Mouse (Mus musculus): Measurements from ENCODE around the gene Cyp4f14.
A peak's percentile ranks its signal among the peaks of the same experiment; 100 is the strongest.
"Not testable (repeated sequence)": the region's sequence is repeated elsewhere in the genome, so short reads cannot be mapped to it uniquely, and the experiment has no call there.

Gene Cyp4f14

GRCm38 (mm10) chr17:32891239-32892180 is 25.6 kb downstream of the Cyp4f14 start, which contains the start of gene Zfp870:
TSS of gene Zfp870 (minus strand) at chr17:32891642.
- DNase-seq: peak; percentile 97

GRCm38 (mm10) chr17:32890852-32891238 is 26.3 kb downstream of the Cyp4f14 start:
- DNase-seq: no peak

- no peak for DNase-seq
Measured at GRCm38 (mm10) chr17:32889611-32890010, 27.5 kb downstream of the Cyp4f14 start.

- no peak for DNase-seq
Measured at GRCm38 (mm10) chr17:32880320-32881218, 36.6 kb downstream of the Cyp4f14 start.

GRCm38 (mm10) chr17:32878773-32879172 is 38.4 kb downstream of the Cyp4f14 start:
- no peak for DNase-seq

- no peak for DNase-seq
Measured at GRCm38 (mm10) chr17:32877471-32878171, 39.5 kb downstream of the Cyp4f14 start.

- DNase-seq: no peak
Measured at GRCm38 (mm10) chr17:32872696-32873095, 44.4 kb downstream of the Cyp4f14 start.

- no peak for DNase-seq
Measured at GRCm38 (mm10) chr17:32872091-32872490, 45.1 kb downstream of the Cyp4f14 start.

- DNase-seq: no peak
Measured at GRCm38 (mm10) chr17:32871483-32871882, 45.7 kb downstream of the Cyp4f14 start.

GRCm38 (mm10) chr17:32867266-32867665 is 49.9 kb downstream of the Cyp4f14 start:
- DNase-seq: not testable (repeated sequence)

- DNase-seq: not testable (repeated sequence)
Measured at GRCm38 (mm10) chr17:32856713-32857112, 60.4 kb downstream of the Cyp4f14 start.

All from lung, postnatal 36 days (tissue).